Mouse (Mus musculus): ENCODE data around the gene Strn3. TPM values are rescaled to one million over a fixed set of nuclear protein-coding genes. Genes with fewer than 3 reads are reported as not detected.

Gene Strn3
- polyA plus RNA-seq, 1 experiment from 2014 or later, result 60.7 TPM

DNA sequence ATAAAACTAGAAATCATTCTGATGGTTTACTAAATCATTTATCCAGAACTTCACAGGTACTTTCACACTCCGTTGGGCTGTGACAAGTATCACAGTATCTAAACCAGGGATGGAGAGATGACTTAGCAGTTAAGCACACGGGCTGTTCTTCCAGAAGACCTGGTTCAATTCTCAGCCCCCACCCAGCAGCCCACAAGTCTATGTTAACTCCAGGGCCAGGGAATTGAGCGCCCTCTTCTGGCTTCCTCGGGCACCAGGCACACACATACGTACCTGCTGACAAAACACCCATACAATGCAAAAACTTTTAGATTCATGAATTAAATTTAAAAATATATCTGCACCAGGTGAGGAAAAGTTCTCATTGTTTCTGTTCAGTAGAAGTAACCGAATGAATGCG lies 121.8 kb downstream of the Strn3 start:
- Histone ChIP-seq H3K4me1 (replicated peaks; ENCODE audit: control insufficient read depth, insufficient read depth, low read length) (no peaks in the 10 kb centered on the region), H3K4me3 (ENCODE audit: low read depth, low read length) (no peak overlapping the region), H3K4me2 (replicated peaks; ENCODE audit: low read depth, low read length) (no peak overlapping the region), H3K9me3 (ENCODE audit: control insufficient read depth, low read length) (no peaks in the 10 kb centered on the region), H3K36me3 (ENCODE audit: control insufficient read depth, insufficient read depth, low read length) (no peaks in the 10 kb centered on the region), H3K27me3 (ENCODE audit: control insufficient read depth, insufficient read depth, low read length) (no peaks in the 10 kb centered on the region), H3K9ac (ENCODE audit: low read depth, low read length) (no peak overlapping the region), H3K27ac (ENCODE audit: low read depth, low read length) (no peak overlapping the region)
- peak; percentile 11 for DNase-seq (ENCODE audit: low spot score)
- 68% methylated on average over 7 of the region's 7 CpGs for WGBS
- ATAC-seq (ENCODE audit: low FRiP score), result no peak

DNA sequence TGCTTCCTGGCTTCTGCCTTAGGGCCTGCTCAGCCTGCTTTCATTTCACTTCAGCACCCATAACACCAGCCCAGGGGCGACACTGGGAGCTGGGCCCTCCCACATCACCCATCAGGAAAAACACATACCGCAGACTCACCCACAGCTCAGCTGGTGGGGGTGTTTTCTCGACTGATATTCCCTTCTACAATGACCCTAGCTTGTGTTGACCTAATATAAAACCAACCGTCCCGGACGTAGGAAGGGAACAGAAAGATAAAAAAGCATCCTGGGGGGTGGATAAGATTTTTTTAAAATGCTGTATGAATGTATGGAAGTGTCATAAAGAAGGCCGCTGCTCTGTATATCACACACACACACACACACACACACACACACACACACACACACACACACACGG lies 122.2 kb downstream of the Strn3 start:
- Histone ChIP-seq H3K36me3 (ENCODE audit: control insufficient read depth, insufficient read depth, low read length) (no peaks in the 10 kb centered on the region), H3K27me3 (ENCODE audit: control insufficient read depth, insufficient read depth, low read length) (no peaks in the 10 kb centered on the region), H3K4me1 (replicated peaks; ENCODE audit: control insufficient read depth, insufficient read depth, low read length) (no peaks in the 10 kb centered on the region), H3K9me3 (ENCODE audit: control insufficient read depth, low read length) (no peaks in the 10 kb centered on the region), H3K27ac (ENCODE audit: low read depth, low read length) (no peak overlapping the region), H3K9ac (ENCODE audit: low read depth, low read length) (no peak overlapping the region), H3K4me2 (replicated peaks; ENCODE audit: low read depth, low read length) (no peak overlapping the region), H3K4me3 (ENCODE audit: low read depth, low read length) (no peak overlapping the region)
- WGBS, result 91% methylated on average over 8 of the region's 8 CpGs
- DNase-seq (ENCODE audit: low spot score), result no peak
- no peak for ATAC-seq (ENCODE audit: low FRiP score)

DNA sequence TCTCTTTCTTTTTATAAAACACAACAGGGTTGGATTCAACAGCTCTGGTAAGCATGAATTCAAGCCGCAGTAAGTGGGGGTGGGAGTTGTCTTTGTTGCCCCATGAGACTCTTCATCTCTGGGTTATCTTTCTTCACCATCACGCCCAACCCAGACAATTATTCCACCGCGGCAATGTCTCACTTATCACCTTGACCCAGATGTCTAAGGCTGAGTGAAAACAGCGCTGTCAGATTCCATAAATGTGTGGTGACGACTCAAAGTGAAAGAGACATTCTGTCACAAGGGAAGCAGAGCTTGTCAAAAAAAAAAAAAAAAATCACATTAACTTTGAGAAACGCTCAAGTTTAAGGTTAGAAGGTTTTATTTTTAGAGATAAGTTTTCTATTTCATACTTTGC lies 124.5 kb downstream of the Strn3 start:
- Histone ChIP-seq H3K4me1 (replicated peaks; ENCODE audit: control insufficient read depth, insufficient read depth, low read length) (no peaks in the 10 kb centered on the region), H3K4me3 (ENCODE audit: low read depth, low read length) (no peak overlapping the region), H3K36me3 (ENCODE audit: control insufficient read depth, insufficient read depth, low read length) (no peaks in the 10 kb centered on the region), H3K9me3 (ENCODE audit: control insufficient read depth, low read length) (no peaks in the 10 kb centered on the region), H3K9ac (ENCODE audit: low read depth, low read length) (no peak overlapping the region), H3K27ac (ENCODE audit: low read depth, low read length) (no peak overlapping the region), H3K27me3 (ENCODE audit: control insufficient read depth, insufficient read depth, low read length) (no peaks in the 10 kb centered on the region), H3K4me2 (replicated peaks; ENCODE audit: low read depth, low read length) (no peak overlapping the region)
- 79% methylated on average over 7 of the region's 7 CpGs for WGBS
- ATAC-seq (ENCODE audit: low FRiP score) (no peak), DNase-seq (ENCODE audit: low spot score) (no peak)

DNA sequence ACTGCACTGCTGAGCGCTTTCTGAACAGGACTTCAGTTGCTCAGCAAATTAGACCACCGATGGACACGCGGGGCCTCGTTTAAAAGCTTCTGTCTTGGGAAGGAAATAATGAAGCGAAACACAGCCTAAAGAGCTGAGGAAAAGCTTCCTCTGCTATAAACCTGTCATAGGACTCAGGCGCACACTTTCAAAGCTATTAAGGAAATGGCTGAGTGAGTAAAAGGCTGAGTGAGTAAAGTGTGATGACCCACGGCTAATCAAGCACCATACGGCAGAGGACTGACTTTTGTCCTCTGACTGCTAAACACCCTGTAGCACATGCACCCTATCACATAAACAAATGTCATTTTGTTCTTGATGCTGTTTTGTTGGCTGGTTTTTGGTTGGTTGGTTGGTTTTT lies 130.3 kb downstream of the Strn3 start:
- no peak overlapping the region for H3K27ac ChIP-seq (ENCODE audit: low read depth, low read length)
- DNase-seq (ENCODE audit: low spot score) (no peak), ATAC-seq (ENCODE audit: low FRiP score) (no peak)
- H3K9ac ChIP-seq (ENCODE audit: low read depth, low read length), result no peak overlapping the region
- H3K4me1 ChIP-seq (replicated peaks; ENCODE audit: control insufficient read depth, insufficient read depth, low read length), result no peaks in the 10 kb centered on the region
- no peak overlapping the region for H3K4me3 ChIP-seq (ENCODE audit: low read depth, low read length)
- H3K27me3 ChIP-seq (ENCODE audit: control insufficient read depth, insufficient read depth, low read length), result no peaks in the 10 kb centered on the region
- whole genome bisulfite sequencing, result 88% methylated on average over 9 of the region's 9 CpGs
- H3K9me3 ChIP-seq (ENCODE audit: control insufficient read depth, low read length), result no peaks in the 10 kb centered on the region
- H3K4me2 ChIP-seq (replicated peaks; ENCODE audit: low read depth, low read length), result no peak overlapping the region
- no peaks in the 10 kb centered on the region for H3K36me3 ChIP-seq (ENCODE audit: control insufficient read depth, insufficient read depth, low read length)

Other genes with a start within 250 kb of the Strn3 start
- gene Coch, start 98.6 kb downstream of the Strn3 start, polyA plus RNA-seq (2014; fragmentation: Nextera tagmentation; extraction: Ambion mirVana), result 6.3 and 8.8 TPM in 2 replicates
- 55.2 and 57.8 TPM in 2 replicates for gene Ap4s1, start 864 bp downstream of the Strn3 start, polyA plus RNA-seq (2014; fragmentation: Nextera tagmentation; extraction: Ambion mirVana)
- 35.0 and 44.5 TPM in 2 replicates for gene Hectd1, start 137.6 kb upstream of the Strn3 start, polyA plus RNA-seq (2014; fragmentation: Nextera tagmentation; extraction: Ambion mirVana)

Measured in hindbrain, embryonic 11.5 days (tissue).